Mouse (Mus musculus): ENCODE measurements around the gene Gli2. TPM values are rescaled to one million over a fixed set of nuclear protein-coding genes. Genes with fewer than 3 reads are reported as not detected.

Gene Gli2
- polyA plus RNA-seq, 1 experiment = 1.4 TPM

- Histone ChIP-seq H3K4me3 (ENCODE audit: control insufficient read depth, low read depth, low read length) (no peak overlapping the region), H3K27ac (ENCODE audit: control insufficient read depth, insufficient read depth, low read depth, low read length) (no peak overlapping the region), H3K36me3 (ENCODE audit: control insufficient read depth, insufficient read depth, low read length) (no peaks in the 10 kb centered on the region)
These were observed 172.6 kb downstream of the Gli2 start for GRCm38 (mm10) chr1:118880781-118881247.

GRCm38 (mm10) chr1:118878291-118878690 is 175.1 kb downstream of the Gli2 start:
- Histone ChIP-seq H3K4me3 (ENCODE audit: control insufficient read depth, low read depth, low read length) (no peak overlapping the region), H3K27ac (ENCODE audit: control insufficient read depth, insufficient read depth, low read depth, low read length) (no peak overlapping the region), H3K27me3 (ENCODE audit: control insufficient read depth, insufficient read depth, low read length) (no peaks in the 10 kb centered on the region), H3K36me3 (ENCODE audit: control insufficient read depth, insufficient read depth, low read length) (no peaks in the 10 kb centered on the region), H3K4me1 (ENCODE audit: control insufficient read depth, insufficient read depth, low read length) (no peaks in the 10 kb centered on the region)
- TF ChIP-seq CTCF (IDR thresholded peaks at IDR 0.05; ENCODE audit: control insufficient read depth, insufficient read depth, insufficient replicate concordance, low read depth, low read length) (no peak), POLR2A (IDR thresholded peaks at IDR 0.05; ENCODE audit: control insufficient read depth, low read depth, low read length) (no peak)

More at GRCm38 (mm10) chr1:118880781-118881247, 172.6 kb downstream of the Gli2 start:
- no peak for TF ChIP-seq CTCF (IDR thresholded peaks at IDR 0.05; ENCODE audit: control insufficient read depth, insufficient read depth, insufficient replicate concordance, low read depth, low read length)
- TF ChIP-seq POLR2A (IDR thresholded peaks at IDR 0.05; ENCODE audit: control insufficient read depth, low read depth, low read length) = no peak
- Histone ChIP-seq H3K4me1 (ENCODE audit: control insufficient read depth, insufficient read depth, low read length) (no peaks in the 10 kb centered on the region), H3K27me3 (ENCODE audit: control insufficient read depth, insufficient read depth, low read length) (no peaks in the 10 kb centered on the region)

GRCm38 (mm10) chr1:118875227-118875626 is 178.2 kb downstream of the Gli2 start:
- Histone ChIP-seq H3K4me1 (ENCODE audit: control insufficient read depth, insufficient read depth, low read length) (no peaks in the 10 kb centered on the region), H3K27ac (ENCODE audit: control insufficient read depth, insufficient read depth, low read depth, low read length) (no peak overlapping the region), H3K36me3 (ENCODE audit: control insufficient read depth, insufficient read depth, low read length) (no peaks in the 10 kb centered on the region), H3K27me3 (ENCODE audit: control insufficient read depth, insufficient read depth, low read length) (no peaks in the 10 kb centered on the region), H3K4me3 (ENCODE audit: control insufficient read depth, low read depth, low read length) (no peak overlapping the region)
- TF ChIP-seq POLR2A (IDR thresholded peaks at IDR 0.05; ENCODE audit: control insufficient read depth, low read depth, low read length) (no peak), CTCF (IDR thresholded peaks at IDR 0.05; ENCODE audit: control insufficient read depth, insufficient read depth, insufficient replicate concordance, low read depth, low read length) (no peak)

GRCm38 (mm10) chr1:118873559-118873958 is 179.9 kb downstream of the Gli2 start:
- Histone ChIP-seq H3K4me3 (ENCODE audit: control insufficient read depth, low read depth, low read length) (no peak overlapping the region), H3K27me3 (ENCODE audit: control insufficient read depth, insufficient read depth, low read length) (no peaks in the 10 kb centered on the region), H3K27ac (ENCODE audit: control insufficient read depth, insufficient read depth, low read depth, low read length) (no peak overlapping the region), H3K4me1 (ENCODE audit: control insufficient read depth, insufficient read depth, low read length) (no peaks in the 10 kb centered on the region), H3K36me3 (ENCODE audit: control insufficient read depth, insufficient read depth, low read length) (no peaks in the 10 kb centered on the region)
- TF ChIP-seq CTCF (IDR thresholded peaks at IDR 0.05; ENCODE audit: control insufficient read depth, insufficient read depth, insufficient replicate concordance, low read depth, low read length) = no peak
- TF ChIP-seq POLR2A (IDR thresholded peaks at IDR 0.05; ENCODE audit: control insufficient read depth, low read depth, low read length) = no peak

- Histone ChIP-seq H3K36me3 (ENCODE audit: control insufficient read depth, insufficient read depth, low read length) (no peaks in the 10 kb centered on the region), H3K27me3 (ENCODE audit: control insufficient read depth, insufficient read depth, low read length) (no peaks in the 10 kb centered on the region), H3K4me1 (ENCODE audit: control insufficient read depth, insufficient read depth, low read length) (no peaks in the 10 kb centered on the region), H3K27ac (ENCODE audit: control insufficient read depth, insufficient read depth, low read depth, low read length) (no peak overlapping the region), H3K4me3 (ENCODE audit: control insufficient read depth, low read depth, low read length) (no peak overlapping the region)
- TF ChIP-seq POLR2A (IDR thresholded peaks at IDR 0.05; ENCODE audit: control insufficient read depth, low read depth, low read length) = no peak
- TF ChIP-seq CTCF (IDR thresholded peaks at IDR 0.05; ENCODE audit: control insufficient read depth, insufficient read depth, insufficient replicate concordance, low read depth, low read length) = no peak
These were observed 188.7 kb downstream of the Gli2 start for GRCm38 (mm10) chr1:118864735-118865134.

GRCm38 (mm10) chr1:118864031-118864430 is 189.4 kb downstream of the Gli2 start:
- Histone ChIP-seq H3K27ac (ENCODE audit: control insufficient read depth, insufficient read depth, low read depth, low read length) (no peak overlapping the region), H3K4me3 (ENCODE audit: control insufficient read depth, low read depth, low read length) (no peak overlapping the region), H3K4me1 (ENCODE audit: control insufficient read depth, insufficient read depth, low read length) (no peaks in the 10 kb centered on the region), H3K27me3 (ENCODE audit: control insufficient read depth, insufficient read depth, low read length) (no peaks in the 10 kb centered on the region), H3K36me3 (ENCODE audit: control insufficient read depth, insufficient read depth, low read length) (no peaks in the 10 kb centered on the region)
- TF ChIP-seq CTCF (IDR thresholded peaks at IDR 0.05; ENCODE audit: control insufficient read depth, insufficient read depth, insufficient replicate concordance, low read depth, low read length) = no peak

- H3K36me3 ChIP-seq (ENCODE audit: control insufficient read depth, insufficient read depth, low read length) = no peaks in the 10 kb centered on the region
- H3K4me1 ChIP-seq (ENCODE audit: control insufficient read depth, insufficient read depth, low read length) = no peaks in the 10 kb centered on the region
- H3K27ac ChIP-seq (ENCODE audit: control insufficient read depth, insufficient read depth, low read depth, low read length) = no peak overlapping the region
- TF ChIP-seq POLR2A (IDR thresholded peaks at IDR 0.05; ENCODE audit: control insufficient read depth, low read depth, low read length) (no peak), CTCF (IDR thresholded peaks at IDR 0.05; ENCODE audit: control insufficient read depth, insufficient read depth, insufficient replicate concordance, low read depth, low read length) (no peak)
- H3K27me3 ChIP-seq (ENCODE audit: control insufficient read depth, insufficient read depth, low read length) = no peaks in the 10 kb centered on the region
- H3K4me3 ChIP-seq (ENCODE audit: control insufficient read depth, low read depth, low read length) = no peak overlapping the region
These were observed 195.3 kb downstream of the Gli2 start for GRCm38 (mm10) chr1:118858101-118858500.

GRCm38 (mm10) chr1:118830658-118831057 is 222.8 kb downstream of the Gli2 start:
- peaks cover 2% of the 10 kb centered on the region; the same call in 1 of the 2 replicates for H3K4me1 ChIP-seq (ENCODE audit: control insufficient read depth, insufficient read depth, low read length)
- TF ChIP-seq POLR2A (IDR thresholded peaks at IDR 0.05; ENCODE audit: control insufficient read depth, low read depth, low read length) (no peak), CTCF (IDR thresholded peaks at IDR 0.05; ENCODE audit: control insufficient read depth, insufficient read depth, insufficient replicate concordance, low read depth, low read length) (no peak)

More at GRCm38 (mm10) chr1:118830658-118831057, 222.8 kb downstream of the Gli2 start:
- H3K36me3 ChIP-seq (ENCODE audit: control insufficient read depth, insufficient read depth, low read length) = no peaks in the 10 kb centered on the region
- no peak overlapping the region for H3K27ac ChIP-seq (ENCODE audit: control insufficient read depth, insufficient read depth, low read depth, low read length)
- H3K27me3 ChIP-seq (ENCODE audit: control insufficient read depth, insufficient read depth, low read length) = no peaks in the 10 kb centered on the region
- H3K4me3 ChIP-seq (ENCODE audit: control insufficient read depth, low read depth, low read length) = no peak overlapping the region

All from testis, adult 2 months (tissue).